Mouse (Mus musculus): ENCODE measurements around the gene Rora.

Rora gene

DNA sequence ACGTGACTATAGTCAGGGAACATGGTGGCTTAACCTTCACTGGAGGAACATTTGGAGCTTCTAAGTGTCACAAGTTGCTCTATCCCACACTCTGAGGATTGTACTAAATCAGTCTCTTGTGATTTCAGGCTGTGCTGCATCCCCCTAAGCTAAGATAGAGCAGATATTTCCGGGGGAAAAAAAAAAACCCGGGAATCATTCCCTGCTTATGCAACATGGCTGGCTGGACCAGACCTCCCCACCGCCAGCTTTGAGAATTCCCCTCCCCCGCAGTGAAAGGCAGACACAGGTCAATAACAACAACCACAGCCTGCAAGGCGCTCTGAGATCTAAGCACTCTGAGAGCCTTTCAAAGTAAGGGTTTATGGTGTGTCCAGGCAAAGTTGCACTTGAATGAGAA is 244.7 kb downstream of the Rora start:
- no peak for DNase-seq

DNA sequence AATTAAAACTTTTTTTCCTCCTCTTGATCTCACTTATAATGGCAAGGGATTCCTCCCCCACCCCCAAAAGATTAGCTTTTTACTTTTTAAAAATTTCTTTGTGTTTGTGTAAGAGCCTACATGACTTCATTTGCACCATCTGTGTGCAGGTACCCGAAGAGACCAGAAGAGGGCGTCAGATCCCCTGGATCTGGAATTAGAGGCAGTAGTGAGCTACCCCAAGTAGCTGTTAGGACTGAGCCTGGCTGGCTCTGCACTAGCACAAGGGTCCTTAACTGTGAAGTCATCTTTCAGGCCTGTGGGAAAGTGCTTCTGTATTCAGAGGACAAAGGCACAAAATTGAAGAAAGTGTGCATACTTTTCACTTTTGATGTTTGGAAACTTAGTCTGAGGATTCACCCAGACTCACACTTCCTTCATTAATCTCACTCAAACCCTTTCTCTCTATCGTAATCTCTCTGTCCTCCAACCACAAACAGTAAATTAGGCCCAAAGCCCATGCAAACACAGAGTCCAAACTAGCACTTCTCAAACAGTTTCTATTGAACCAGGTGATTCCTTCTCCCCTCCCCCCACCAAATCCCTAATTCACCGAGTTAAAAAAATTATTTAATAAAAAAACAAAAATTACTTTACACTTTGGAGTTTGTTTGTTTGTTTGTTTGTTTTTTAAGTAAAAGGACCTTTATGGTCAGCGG is 246.1 kb downstream of the Rora start:
- no peak for DNase-seq

DNA sequence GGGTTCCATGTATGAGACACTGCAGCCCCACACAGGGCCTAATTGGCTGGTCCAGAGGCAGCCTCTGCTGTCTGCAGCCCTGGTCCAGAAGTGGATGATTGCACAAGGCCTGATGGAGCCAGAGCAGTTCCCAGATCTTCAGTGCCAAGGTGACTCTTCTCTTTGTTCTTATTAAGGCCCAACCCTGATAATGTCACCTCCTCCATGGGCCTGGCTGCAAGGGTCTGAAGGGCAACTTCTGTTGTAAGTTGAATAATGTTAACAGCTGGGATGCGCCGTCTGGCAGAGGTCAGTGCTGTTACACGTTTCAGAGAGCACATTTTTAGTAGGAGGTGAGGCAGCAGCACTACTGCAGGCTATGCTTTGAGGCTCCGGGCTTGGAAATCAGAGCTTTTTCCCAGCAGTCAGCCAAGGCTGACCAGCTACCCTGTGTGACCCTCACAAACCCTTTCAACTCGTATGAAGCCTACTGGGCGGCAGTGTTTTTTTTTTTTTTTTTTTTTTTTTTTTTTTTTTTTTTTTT is 252.8 kb downstream of the Rora start:
- no peak for DNase-seq

DNA sequence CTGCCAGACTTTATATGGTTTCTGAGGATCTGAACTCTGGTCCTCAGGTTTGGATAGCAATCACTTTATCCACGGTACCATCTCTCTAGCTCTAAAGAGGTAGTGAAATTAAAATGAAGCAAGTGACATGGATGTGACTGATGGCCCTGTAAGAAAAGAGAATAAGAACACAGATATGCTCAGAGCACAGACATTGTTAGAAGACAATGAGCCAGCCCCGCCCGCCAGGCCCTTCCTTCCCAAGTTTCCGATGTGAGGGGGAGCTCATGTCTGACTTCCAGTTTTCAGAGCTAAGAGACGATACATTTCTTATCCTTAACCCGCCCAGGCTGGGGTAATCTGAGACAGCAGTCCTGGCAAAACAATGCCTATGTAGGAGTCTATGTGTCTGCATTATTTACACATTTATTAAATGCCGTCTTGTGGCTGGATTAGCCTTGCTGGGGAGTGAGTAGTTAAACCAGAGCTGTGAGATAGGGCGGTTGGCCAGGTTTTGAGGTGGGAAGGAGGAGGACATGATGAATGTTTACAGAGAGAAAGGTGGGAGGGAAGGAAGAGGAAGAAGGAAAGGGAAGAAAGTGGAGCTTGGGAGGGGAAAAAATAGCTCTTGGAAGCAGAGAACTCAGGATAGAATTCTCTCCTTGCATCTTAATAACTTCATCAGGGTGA is 259.0 kb downstream of the Rora start:
- DNase-seq, result no peak

DNA sequence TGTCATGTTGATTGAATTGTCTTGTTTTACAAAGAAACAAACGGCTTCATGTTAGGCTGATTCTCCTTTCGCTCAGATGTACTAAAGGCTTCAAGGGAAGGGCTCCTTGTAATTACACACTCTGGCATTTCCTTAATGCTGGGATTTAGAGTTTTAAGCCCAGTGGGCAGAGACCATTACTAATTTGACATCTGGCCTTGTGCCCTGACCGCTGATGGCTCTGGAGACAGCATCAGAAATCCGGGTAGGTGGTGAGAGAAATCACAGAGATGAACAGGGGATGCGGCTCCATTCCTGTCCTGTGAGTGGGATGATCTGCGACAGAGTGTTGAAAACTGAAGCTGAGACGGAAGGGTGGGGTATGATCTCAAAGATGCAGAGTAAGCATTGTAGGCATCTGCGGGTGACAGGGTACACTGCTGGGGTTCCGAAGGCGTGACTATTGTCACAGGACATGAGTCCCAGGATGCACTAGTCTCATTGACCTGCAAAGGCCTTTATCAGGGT is 259.7 kb downstream of the Rora start:
- DNase-seq, result no peak

DNA sequence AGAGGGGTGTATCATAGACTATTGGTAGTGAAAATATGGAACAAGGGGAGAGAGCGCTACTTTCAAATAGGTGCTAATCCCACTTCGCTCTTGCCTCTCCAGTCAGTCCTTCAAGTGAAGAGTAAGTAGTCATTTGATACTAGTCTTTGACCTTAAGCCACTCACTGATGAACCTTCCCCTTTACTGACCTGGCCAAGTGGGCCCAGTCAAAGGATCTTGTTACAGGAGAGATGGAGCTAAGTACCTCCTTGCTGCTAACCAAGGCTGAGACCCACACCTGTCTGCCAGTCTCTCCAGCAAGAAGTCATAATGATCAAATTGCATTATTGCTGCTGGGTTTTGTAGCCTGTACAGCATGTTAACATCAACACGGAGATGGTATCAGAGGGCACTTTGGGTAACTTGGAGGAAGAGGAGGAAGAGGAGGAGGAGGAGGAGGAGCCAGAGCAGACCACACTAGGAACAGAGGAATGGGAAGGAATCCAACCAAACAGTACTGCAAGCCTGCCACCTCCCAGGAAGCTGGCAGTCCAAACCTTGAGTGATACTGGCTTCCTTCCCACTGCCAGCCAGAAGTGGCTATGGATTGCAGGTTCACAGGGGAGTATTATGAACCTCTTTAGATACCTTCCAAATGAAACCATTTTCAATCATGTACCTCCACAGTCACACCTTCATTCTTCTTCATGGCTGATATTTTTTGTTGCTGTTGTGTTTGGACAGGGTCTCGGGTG is 261.1 kb downstream of the Rora start:
- no peak for DNase-seq

DNA sequence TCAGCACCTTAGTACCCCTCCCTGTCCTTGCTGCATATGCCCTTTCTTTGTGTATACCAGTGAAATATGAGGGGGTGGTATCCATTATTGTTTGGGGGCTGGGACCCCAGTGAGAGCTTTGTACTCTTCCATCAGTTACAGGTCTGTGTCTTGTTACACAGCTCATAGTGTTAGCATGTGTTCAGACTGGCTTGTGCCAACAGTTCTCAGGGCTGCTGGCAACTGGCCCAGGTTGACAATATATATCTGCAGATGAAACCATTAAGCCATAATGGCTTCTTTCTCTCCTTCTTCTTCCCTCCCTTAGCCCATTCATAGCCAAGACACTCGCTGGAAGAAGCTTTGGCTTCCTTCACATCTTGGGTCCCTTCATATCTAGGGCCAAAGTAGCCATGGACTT is 263.2 kb downstream of the Rora start:
- no peak for DNase-seq

DNA sequence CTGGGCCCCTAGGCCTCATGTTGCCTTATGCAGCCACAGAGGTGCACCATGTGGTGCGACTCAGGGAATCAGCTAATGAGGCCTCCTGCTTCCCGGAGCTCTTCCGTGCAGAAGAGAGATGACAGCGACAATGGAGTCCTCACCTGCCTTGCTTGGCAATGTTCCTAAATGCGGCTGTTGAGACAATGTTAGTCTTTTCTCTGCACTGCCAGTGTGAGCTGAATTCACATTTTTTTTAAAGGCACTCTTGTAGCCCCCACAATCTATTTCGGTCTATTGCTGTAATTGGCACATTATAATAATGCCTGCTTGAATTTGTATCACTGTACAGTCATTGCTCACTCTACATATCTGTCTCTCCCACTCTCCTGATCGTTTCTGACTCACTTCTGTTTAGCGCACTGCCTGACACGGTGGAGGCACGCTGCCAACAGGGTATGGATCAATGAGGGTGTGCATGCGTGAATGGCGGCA is 269.6 kb downstream of the Rora start:
- DNase-seq, result no peak

DNA sequence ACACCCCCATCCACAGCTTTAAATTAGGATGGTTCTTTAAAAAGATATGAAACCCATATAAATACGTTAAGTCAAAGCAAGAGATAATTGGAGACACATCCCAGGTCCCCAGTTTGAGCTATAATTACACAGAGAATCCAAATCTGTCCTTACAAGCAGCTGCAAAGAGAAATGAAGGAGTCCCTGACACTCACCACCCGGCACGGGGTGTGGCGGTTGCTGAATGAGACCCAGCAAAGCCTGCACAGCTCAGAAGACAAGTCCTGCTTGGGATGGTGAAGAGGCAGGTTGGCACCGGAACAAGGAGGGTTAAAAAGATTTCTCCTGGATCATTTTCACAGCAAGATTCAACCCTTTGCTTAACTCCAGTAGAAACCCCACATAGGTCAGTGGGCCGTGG is 272.8 kb downstream of the Rora start:
- DNase-seq, result no peak

DNA sequence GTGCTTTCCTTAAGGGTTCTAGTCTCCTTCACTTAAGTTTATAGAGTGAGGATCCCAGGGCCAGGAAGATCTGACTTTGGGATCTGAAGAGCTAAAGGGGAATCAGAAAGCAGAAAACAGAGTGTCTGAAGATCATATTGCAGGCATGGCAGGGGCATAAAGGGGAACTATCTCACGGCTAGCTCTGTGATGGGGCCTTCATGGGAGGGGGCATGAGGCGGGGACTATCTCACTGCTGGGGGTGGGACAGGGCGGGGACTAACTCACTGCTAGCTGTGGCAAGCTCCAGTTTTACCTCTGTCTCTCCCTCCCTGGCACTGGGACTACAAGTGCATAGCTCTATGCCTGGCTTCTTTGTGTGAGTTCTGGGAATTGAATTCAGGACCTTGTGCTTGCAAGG is 279.6 kb downstream of the Rora start:
- no peak for DNase-seq

DNA sequence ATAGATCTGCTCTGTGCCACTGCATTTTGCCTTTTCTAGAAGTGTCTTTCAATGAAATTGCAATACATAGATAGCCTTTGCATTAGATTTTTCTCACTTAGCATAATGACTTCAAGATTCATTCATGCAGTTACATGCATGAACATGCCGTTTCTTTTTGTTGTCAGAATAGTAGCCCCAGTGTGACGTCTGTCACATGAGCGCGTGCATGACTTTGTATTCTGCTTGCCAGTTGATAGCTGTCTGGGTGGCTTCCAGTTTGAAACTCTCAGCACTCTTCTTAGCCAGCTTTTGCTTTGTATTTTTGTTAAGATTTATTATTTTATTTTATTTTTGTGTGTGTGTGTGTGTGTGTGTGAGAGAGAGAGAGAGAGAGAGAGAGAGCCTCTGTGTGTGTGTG is 280.7 kb downstream of the Rora start:
- DNase-seq, result no peak

DNA sequence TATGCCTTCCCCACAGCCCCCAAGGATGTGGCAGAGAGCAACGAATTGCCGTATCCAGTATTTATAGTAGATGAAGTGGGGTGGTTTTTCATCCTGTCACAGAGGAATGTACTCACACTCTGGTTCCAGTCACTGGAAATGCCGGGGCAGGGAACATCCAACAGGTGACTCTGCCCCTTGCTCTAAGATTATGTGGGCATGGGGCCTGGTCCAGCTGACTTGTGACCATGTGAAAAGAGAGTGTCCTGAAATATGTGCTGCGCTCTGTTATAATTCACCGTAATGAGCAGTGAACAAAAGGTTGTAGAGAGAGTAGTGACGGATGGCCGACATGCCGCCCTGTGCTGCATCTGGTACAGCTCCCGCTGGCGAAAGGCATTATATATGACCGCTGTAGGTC is 282.0 kb downstream of the Rora start:
- no peak for DNase-seq

DNA sequence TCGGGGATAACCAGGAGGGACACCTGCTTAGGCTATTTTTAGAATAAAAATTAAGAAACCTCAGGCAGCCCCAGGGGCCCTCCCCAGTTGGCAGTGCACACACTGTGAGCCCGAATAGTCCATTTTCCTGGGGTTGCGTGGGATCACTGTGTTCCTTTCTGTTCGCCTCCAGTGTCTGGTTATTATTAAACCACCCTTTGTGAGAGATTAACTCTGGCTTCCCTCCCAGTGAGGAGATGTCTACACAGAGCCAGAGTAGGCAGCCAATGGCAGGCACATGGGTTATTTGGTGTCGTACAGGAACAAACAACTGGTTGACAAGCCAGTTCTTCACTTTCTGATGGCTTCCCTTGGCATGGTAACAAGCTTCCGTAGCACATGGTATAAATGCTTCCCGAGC is 287.5 kb downstream of the Rora start:
- peak; percentile 96 for DNase-seq

DNA sequence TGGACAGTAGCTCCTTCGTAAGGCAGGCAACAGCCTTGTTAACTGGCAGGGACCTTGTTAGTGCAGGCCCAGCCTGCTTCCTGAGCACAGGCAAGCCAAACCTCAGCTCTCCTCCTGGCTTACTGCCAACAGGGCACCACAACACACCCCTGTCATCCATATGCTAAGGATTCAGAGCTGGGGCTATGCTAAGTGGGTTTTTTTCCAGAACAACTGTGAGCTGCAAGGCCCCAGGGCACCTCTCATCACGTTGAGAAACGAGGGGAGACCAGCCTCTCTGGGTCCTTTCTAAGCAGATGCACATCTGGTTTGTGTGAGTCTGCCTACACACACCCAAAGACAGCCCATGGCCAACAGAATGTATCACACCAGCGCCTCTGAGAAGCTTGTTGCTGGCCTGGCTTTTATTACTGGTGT is 289.0 kb downstream of the Rora start:
- DNase-seq, result no peak

DNA sequence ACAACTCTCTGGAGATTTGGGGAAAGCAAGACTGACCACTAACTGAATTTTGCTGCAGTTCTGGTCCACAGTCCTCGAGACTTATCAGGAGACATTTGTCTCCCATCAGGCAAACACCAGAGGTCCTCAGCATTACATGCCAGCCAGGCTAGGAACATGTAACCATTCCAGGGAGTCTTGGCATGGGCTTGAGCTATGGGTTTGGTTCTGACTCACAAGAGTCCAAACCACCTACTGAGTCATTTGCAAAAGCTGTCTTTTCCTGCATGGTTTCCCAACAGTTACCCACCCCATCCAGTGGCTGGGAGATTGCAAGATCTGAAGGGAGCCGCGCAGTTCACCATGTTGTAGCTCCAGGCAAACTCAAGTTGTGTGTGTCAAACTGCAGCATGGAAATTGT is 290.4 kb downstream of the Rora start:
- DNase-seq, result no peak

DNA sequence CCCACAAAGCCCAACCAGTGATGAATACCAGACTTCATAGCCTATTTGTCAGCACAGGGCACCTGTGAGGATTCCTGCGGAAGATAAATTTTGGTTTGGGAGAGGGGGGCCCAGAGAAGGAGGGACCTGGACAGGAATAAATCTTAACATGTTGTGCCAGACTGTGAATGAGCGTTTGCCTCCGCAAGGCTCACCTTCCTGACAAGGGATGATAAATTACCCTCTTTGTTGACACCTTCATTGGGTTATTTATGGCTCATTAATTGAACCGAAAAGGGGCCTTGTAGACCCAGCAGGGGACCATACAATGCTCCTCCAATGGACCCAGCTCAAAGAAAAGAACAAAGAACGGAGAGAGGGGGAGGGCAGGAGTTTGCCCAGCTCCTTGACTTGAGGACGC is 294.1 kb downstream of the Rora start:
- no peak for DNase-seq

DNA sequence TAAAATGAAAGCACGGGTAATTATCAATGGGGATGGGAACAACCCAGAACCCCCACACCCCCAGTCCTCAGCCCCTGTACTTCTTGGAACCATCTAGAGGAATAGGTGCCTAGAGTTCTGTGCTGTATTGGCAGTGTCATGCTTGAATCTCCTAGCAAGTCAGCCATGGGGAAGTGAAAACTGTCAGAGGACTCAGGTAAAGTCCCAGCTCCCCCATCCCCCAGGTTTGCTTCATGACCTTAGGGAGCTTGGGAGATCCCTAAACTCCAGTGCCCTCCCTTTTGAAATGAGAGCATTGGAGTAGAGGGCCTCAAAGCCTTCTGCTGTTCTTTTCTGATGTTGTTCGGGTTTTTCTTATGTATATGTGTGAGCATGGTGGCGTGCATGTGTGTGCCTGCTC is 294.6 kb downstream of the Rora start:
- DNase-seq, result no peak

DNA sequence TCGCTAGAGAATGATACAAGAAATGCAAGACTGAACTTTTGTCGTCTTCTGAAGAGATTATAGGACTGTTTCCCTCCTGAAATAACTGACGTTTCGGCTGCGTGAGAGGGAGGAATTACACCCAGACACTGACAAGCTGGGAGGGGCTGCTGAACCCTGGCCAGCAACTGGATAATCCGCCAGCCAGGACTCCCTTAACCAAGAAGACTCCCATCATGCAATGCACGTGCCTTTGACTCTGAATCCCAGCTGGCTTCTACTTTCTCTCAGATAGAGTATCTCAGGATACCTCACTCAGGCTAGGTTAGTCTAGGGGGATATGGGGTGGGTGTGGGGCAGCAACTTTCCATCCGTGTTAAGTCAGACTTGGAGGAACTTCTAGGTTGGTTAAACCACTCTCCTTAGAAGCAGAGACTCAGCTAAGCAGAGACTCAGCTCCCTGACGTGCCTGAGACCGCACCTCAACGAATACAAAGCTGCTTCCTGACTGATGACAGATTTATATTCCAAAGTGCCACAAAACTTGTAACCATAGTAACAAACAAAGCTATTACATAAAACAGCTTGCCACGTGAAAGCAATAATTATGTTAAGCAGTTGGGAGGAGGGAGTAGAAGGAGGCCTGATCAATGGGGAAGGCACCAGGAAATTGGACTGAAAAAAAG is 302.8 kb downstream of the Rora start:
- DNase-seq, result peak; percentile 24

DNA sequence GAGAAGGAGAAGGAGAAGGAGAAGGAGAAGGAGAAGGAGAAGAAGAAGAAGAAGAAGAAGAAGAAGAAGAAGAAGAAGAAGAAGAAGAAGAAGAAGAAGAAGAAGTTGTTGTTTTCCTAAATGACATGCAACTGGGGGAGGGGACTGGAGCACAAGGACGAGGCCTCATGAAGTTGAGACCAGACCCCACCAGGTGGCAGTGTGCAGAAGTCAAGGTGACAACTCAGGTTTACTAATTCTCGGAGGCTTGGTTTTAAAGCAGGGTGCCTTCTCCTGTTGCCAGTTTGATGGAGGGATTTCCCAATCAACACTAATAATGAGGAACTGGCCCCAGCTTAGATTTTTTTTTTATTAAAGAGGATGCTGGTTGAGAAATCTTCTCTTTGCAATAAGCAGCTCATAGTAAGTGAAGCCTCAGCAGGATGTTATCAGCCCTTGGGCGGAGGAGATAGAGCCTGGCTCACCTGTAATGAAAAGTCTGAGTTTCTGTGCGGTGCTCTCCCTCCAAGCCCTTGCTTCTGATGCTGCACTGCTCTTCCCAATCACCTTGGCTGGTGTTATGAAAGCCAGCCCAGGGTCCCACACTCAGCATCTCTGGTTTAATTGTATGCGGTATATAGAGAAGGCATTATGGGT is 303.5 kb downstream of the Rora start:
- peak; percentile 76 for DNase-seq

DNA sequence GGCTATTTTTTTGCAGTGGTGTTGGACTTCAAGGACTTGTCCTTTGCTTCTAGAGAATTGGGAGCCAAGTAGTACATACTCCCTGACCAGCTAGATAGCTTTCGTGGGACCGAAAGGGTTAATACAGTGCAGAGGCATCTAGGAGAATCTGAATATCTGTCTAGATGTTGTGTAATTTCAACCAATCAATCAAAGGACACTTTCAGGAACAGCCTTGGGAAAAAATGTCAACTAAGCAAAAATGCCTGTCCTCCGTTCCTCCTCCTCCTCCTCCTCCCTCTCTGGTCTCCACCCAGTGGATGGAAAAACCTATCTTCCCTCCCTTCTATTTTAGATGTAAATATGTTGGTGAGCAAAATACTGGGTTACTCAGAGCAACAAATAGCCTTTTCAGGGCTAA is 304.2 kb downstream of the Rora start:
- no peak for DNase-seq

DNA sequence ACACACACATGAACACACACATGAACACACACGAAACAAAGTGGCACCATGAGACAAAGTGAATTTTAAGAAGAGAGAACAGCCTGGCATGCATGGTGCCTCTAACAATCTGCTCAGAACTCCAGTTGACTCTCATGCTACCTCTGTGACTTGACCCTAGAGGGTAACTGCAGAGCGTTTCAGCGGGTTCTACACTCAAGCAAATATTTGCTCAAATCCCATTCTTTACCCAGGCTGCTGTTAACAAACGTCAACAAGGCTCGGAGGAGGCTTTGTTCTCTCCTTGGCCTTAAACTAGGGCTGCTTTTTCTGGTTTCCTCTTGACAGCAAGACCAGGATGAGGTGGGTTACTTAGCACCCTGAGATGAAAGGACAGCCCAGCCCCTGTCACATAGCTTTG is 305.3 kb downstream of the Rora start:
- no peak for DNase-seq

DNA sequence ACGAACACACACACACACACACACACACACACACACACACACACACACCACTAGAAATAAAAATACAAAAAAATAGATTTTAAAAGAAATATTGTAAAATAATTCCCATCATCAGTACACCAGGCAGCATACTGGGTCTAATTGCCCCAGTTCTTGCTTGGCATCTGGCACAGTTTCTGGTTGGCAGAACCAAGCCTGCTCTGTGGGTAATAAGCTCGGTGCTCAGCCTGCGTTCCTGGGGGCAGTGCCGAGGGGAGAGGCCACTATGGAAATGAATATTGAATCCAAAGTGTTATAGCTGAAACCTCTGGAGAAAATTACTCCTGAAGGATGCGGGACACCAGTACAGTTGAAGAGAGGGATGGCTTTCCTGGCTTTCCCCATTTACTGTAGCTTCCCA is 310.3 kb downstream of the Rora start:
- DNase-seq, result no peak

DNA sequence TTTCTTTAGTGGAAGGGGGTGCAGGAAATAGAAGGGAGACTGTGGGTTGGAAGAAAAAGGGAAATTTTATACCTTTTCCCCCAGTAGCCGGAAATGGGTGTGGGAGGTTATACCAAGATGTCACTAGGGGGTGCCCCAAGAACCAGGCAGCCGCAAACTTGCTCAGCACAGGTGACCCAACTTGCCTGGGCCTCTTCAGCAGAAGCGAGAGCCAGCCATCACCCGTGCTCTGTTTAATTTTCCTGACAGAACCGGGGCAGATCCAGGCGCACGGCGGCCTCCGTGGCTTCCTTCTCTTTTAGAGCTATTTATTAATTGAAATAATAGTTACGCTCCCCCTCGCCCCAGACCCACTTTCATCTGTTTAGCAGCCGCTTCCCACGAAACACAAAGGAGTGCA is 313.0 kb downstream of the Rora start:
- DNase-seq, result peak; percentile 34

Data from kidney, adult 9 months (tissue).